Mouse (Mus musculus): ENCODE measurements around the gene C1qtnf3.

DNA sequence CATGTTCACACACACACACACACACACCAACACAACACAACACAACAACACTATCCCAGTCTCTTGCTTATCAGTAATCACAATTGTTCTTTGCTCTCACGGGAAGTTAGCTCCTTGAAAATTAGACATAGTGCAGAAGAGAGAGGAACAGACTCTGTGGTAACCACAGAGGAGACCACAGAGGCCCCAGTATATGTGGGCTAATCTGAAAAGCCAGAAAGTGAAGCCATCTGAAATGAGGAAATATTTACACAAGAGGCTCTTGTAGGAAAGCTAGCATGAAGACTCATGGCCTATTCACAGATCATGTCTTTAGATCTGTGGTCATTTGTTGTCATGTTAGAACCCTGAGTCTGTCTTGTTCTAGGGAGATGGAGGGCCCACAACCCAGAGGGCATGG, 18.2 kb upstream of the C1qtnf3 start:
- TF ChIP-seq POLR2A (IDR thresholded peaks at IDR 0.05; ENCODE audit: control insufficient read depth, extremely low read depth, insufficient read depth, low read length, poor library complexity) (no peak), CTCF (IDR thresholded peaks at IDR 0.05; ENCODE audit: borderline replicate concordance, control insufficient read depth, extremely low read depth, insufficient read depth, low read length, poor library complexity) (no peak)
